ENCODE assay signal across 16 mouse cellular contexts in genomic region chr1:90161623-90162022, GRCm38 (mm10). TPM values are rescaled to one million over a fixed set of nuclear protein-coding genes. Genes with fewer than 3 reads are reported as not detected.
A peak's percentile ranks its signal among the peaks of the same experiment; 100 is the strongest.
DNase-seq lines count a peak whose midpoint lies in the region; ATAC-seq lines count a peak whose summit lies in the region.
"Had no signal": no experiment of that assay in that cellular context is flagged by ENCODE, and none has a peak within 500 bp of the region (broad histone marks: within the 10 kb centered on the region; RNA-seq: fewer than 3 reads in every experiment).

No protein-coding gene starts in this region.

- H3K36me3 ChIP-seq in kidney, embryonic 14.5 days (ENCODE audit: control insufficient read depth, insufficient read depth, low read length): no peaks in the 10 kb centered on the region
- H3K36me3 ChIP-seq: heart, embryonic 13.5 days; hindbrain, embryonic 15.5 days had no signal

- no peak overlapping the region for H3K9ac ChIP-seq in kidney, embryonic 14.5 days (ENCODE audit: low read depth, low read length)
- H3K9ac ChIP-seq: heart, embryonic 13.5 days; hindbrain, embryonic 15.5 days had no signal

- H3K4me3 ChIP-seq in kidney, embryonic 14.5 days (ENCODE audit: low read length): no peak overlapping the region
- H3K4me3 ChIP-seq in brown adipose tissue, adult 24 weeks (ENCODE audit: insufficient read depth, low read depth, low read length): no peak overlapping the region
- H3K4me3 ChIP-seq: heart, embryonic 13.5 days; hindbrain, embryonic 15.5 days; megakaryocyte, embryonic 14.5 days had no signal

- WGBS in kidney, embryonic 14.5 days: 53% methylated on average over 6 of the region's 6 CpGs

- no peaks in the 10 kb centered on the region for H3K27me3 ChIP-seq in kidney, embryonic 14.5 days (ENCODE audit: control insufficient read depth, insufficient read depth, low read length)
- H3K27me3 ChIP-seq: CH12.LX; hindbrain, embryonic 15.5 days had no signal

- no peak overlapping the region for H3K4me2 ChIP-seq in kidney, embryonic 14.5 days (replicated peaks; ENCODE audit: low read depth, low read length)
- H3K4me2 ChIP-seq: heart, embryonic 13.5 days had no signal

- DNase-seq in kidney, adult 11 months: peak; percentile 57
- DNase-seq in heart, adult 9 months (ENCODE audit: low spot score in 2 of 2): peak; percentile 44 to 68
- peak; percentile 50 for DNase-seq in kidney, postnatal 10 days
- no peak for DNase-seq in left cerebral cortex, adult 11 months (ENCODE audit: low spot score)
- DNase-seq: cerebellum, adult 2 months; layer of hippocampus, postnatal 36 days; right cerebral cortex, postnatal 14 days; thymus, adult 18-20 months had no signal

- H3K9me3 ChIP-seq in kidney, embryonic 14.5 days (ENCODE audit: control insufficient read depth, low read length): no peaks in the 10 kb centered on the region
- H3K9me3 ChIP-seq: heart, embryonic 13.5 days; hindbrain, embryonic 15.5 days; megakaryocyte, embryonic 14.5 days had no signal

- ATAC-seq in kidney, embryonic 14.5 days (ENCODE audit: low FRiP score, low TSS enrichment): no peak
- no peak for ATAC-seq in megakaryocyte progenitor cell, adult 5-6 weeks (replicated peaks; ENCODE audit: poor library complexity)

- H3K27ac ChIP-seq in kidney, embryonic 14.5 days (ENCODE audit: low read depth, low read length): no peak overlapping the region
- H3K27ac ChIP-seq in brown adipose tissue, adult 24 weeks (replicated peaks; ENCODE audit: low read depth, low read length): peak overlapping the region; percentile 84
- H3K27ac ChIP-seq: heart, embryonic 13.5 days; hindbrain, embryonic 15.5 days had no signal

- peaks cover 18% of the 10 kb centered on the region for H3K4me1 ChIP-seq in kidney, embryonic 14.5 days (ENCODE audit: control insufficient read depth, insufficient read depth, low read length)
- no peaks in the 10 kb centered on the region for H3K4me1 ChIP-seq in brown adipose tissue, adult 24 weeks (ENCODE audit: control insufficient read depth, insufficient read depth, insufficient read length, low read length)
- H3K4me1 ChIP-seq: megakaryocyte, embryonic 14.5 days had no signal

RNA-seq across cellular contexts. Expression of gene Iqca, which starts 8.4 kb away (rescaled TPM):
- polyA plus RNA-seq in kidney, embryonic 14.5 days (2014; fragmentation: Nextera tagmentation; extraction: Ambion mirVana): 0.27 and 0.31 TPM in 2 replicates
- polyA plus RNA-seq in brown adipose tissue, adult 24 weeks (2012; ENCODE audit: insufficient read depth, insufficient read length, missing spikeins): not detected in 2 replicates
- not detected in 2 replicates for total RNA-seq in megakaryocyte progenitor cell, adult 5-6 weeks (2015)
- total RNA-seq in megakaryocyte progenitor cell, adult 5-6 weeks (2017): not detected in 2 replicates
- polyA plus RNA-seq: large intestine, adult 2 months had no signal

RNA-seq across cellular contexts. Expression of gene Ackr3, which starts 42.2 kb away (rescaled TPM):
- 50.5 and 56.4 TPM in 2 replicates for polyA plus RNA-seq in kidney, embryonic 14.5 days (2014; fragmentation: Nextera tagmentation; extraction: Ambion mirVana)
- polyA plus RNA-seq in brown adipose tissue, adult 24 weeks (2012; ENCODE audit: insufficient read depth, insufficient read length, missing spikeins): 74.7 and 97.7 TPM in 2 replicates
- total RNA-seq in megakaryocyte progenitor cell, adult 5-6 weeks (2015): not detected in 2 replicates
- not detected in 2 replicates for total RNA-seq in megakaryocyte progenitor cell, adult 5-6 weeks (2017)
